Mouse (Mus musculus) forelimb bud, embryonic 11.5 days (tissue): Measurements from ENCODE around the gene Plxnc1.

Experiments used
- DNase-seq: peaks from one replicate; pipeline ENCODE4 v3.0.0-alpha.2; 2012; ENCODE audit warnings: low read depth, low spot score

Gene Plxnc1

GRCm38 (mm10) chr10:94947915-94948675, 3.5 kb upstream of the Plxnc1 start:
- DNase-seq, result no peak

GRCm38 (mm10) chr10:94947386-94947785, 2.8 kb upstream of the Plxnc1 start:
- DNase-seq, result no peak

- DNase-seq, result no peak
These were observed 624 bp upstream of the Plxnc1 start for GRCm38 (mm10) chr10:94945206-94945711.

GRCm38 (mm10) chr10:94943846-94944690, 567 bp downstream of the Plxnc1 start:
- no peak for DNase-seq

GRCm38 (mm10) chr10:94943401-94943845, 1.2 kb downstream of the Plxnc1 start:
- no peak for DNase-seq

GRCm38 (mm10) chr10:94942449-94943041, 2.1 kb downstream of the Plxnc1 start:
- no peak for DNase-seq

- no peak for DNase-seq
These were observed 3.1 kb downstream of the Plxnc1 start for GRCm38 (mm10) chr10:94941551-94941950.

- DNase-seq, result no peak
These were observed 3.8 kb downstream of the Plxnc1 start for GRCm38 (mm10) chr10:94940786-94941185.

GRCm38 (mm10) chr10:94940061-94940460, 4.6 kb downstream of the Plxnc1 start:
- no peak for DNase-seq

GRCm38 (mm10) chr10:94938899-94939298, 5.7 kb downstream of the Plxnc1 start:
- DNase-seq, result no peak

- DNase-seq, result no peak
These were observed 6.3 kb downstream of the Plxnc1 start for GRCm38 (mm10) chr10:94938320-94938719.

- no peak for DNase-seq
These were observed 9.4 kb downstream of the Plxnc1 start for GRCm38 (mm10) chr10:94935270-94935669.

- DNase-seq, result no peak
These were observed 10.5 kb downstream of the Plxnc1 start for GRCm38 (mm10) chr10:94934151-94934614.

GRCm38 (mm10) chr10:94931961-94932832, 12.4 kb downstream of the Plxnc1 start:
- no peak for DNase-seq

GRCm38 (mm10) chr10:94928164-94928563, 16.5 kb downstream of the Plxnc1 start:
- DNase-seq, result no peak

GRCm38 (mm10) chr10:94926297-94926696, 18.3 kb downstream of the Plxnc1 start:
- DNase-seq, result no peak

- DNase-seq, result no peak
These were observed 19.8 kb downstream of the Plxnc1 start for GRCm38 (mm10) chr10:94924878-94925277.

GRCm38 (mm10) chr10:94924450-94924849, 20.2 kb downstream of the Plxnc1 start:
- no peak for DNase-seq

- DNase-seq, result no peak
These were observed 21.3 kb downstream of the Plxnc1 start for GRCm38 (mm10) chr10:94923337-94923762.

- no peak for DNase-seq
These were observed 21.8 kb downstream of the Plxnc1 start for GRCm38 (mm10) chr10:94922848-94923247.

GRCm38 (mm10) chr10:94921751-94922150, 22.9 kb downstream of the Plxnc1 start:
- DNase-seq, result no peak
